Mouse (Mus musculus) MEL (cell line): ENCODE results near the gene Phyhipl.

ENCODE experiments used
- CTCF ChIP-seq, 3 experiments: IDR thresholded peaks in 2 of 3; conservative IDR thresholded peaks in 1 of 3; 2 replicates each; pipeline ENCODE4 v1.5.1; 2011 to 2012; ENCODE audit warnings: low read length in 3 of 3, low read depth in 2 of 3, mild to moderate bottlenecking in 2 of 3, improper control_type of control experiment in 1 of 3, inconsistent platforms in 1 of 3, mixed read lengths in 1 of 3, moderate library complexity in 1 of 3; ENCODE audit not compliant: control insufficient read depth in 1 of 3, insufficient read depth in 1 of 3, poor library complexity in 1 of 3, severe bottlenecking in 1 of 3
- E2F4 ChIP-seq: IDR thresholded peaks from 2 replicates; pipeline ENCODE4 v1.6.1; 2011; ENCODE audit warnings: low read depth, low read length, improper control_type of control experiment, borderline replicate concordance
- EP300 ChIP-seq, 2 experiments: IDR thresholded peaks; 2 replicates each; pipeline ENCODE4 v1.6.1; 2011; ENCODE audit warnings: improper control_type of control experiment in 2 of 2, low read length in 2 of 2, low read depth in 1 of 2, mild to moderate bottlenecking in 1 of 2
- KAT2A ChIP-seq: conservative IDR thresholded peaks from 2 replicates; pipeline ENCODE4 v1.6.1; 2012; ENCODE audit warnings: low read depth, low read length, improper control_type of control experiment, inconsistent platforms
- MAFK ChIP-seq: IDR thresholded peaks from 2 replicates; pipeline ENCODE4 v1.6.1; 2011; ENCODE audit warnings: low read depth, mild to moderate bottlenecking, low read length, improper control_type of control experiment, borderline replicate concordance
- MXI1 ChIP-seq: IDR thresholded peaks from 2 replicates; pipeline ENCODE4 v1.6.1; 2011; ENCODE audit warnings: mild to moderate bottlenecking, low read depth, low read length, improper control_type of control experiment
- MYC ChIP-seq: IDR thresholded peaks from 2 replicates; pipeline ENCODE4 v1.6.1; 2011; ENCODE audit warnings: low read depth, mild to moderate bottlenecking, low read length, improper control_type of control experiment, moderate library complexity
- POLR2A ChIP-seq, 2 experiments: IDR thresholded peaks; 2 replicates each; pipeline ENCODE4 v1.6.1; 2011 to 2012; ENCODE audit warnings: low read length in 2 of 2, mild to moderate bottlenecking in 2 of 2, control low read depth in 1 of 2, improper control_type of control experiment in 1 of 2, low read depth in 1 of 2, moderate library complexity in 1 of 2; ENCODE audit not compliant: control insufficient read depth in 1 of 2, insufficient read depth in 1 of 2, poor library complexity in 1 of 2
- RAD21 ChIP-seq: IDR thresholded peaks from 2 replicates; pipeline ENCODE4 v1.6.1; 2011; ENCODE audit warnings: mild to moderate bottlenecking, low read depth, low read length, improper control_type of control experiment
- TAL1 ChIP-seq: IDR thresholded peaks from 2 replicates; pipeline ENCODE4 v1.6.1; 2012; ENCODE audit warnings: mild to moderate bottlenecking, inconsistent platforms, low read length, moderate library complexity, mixed read lengths
- ZC3H11A ChIP-seq: IDR thresholded peaks from 2 replicates; pipeline ENCODE4 v1.6.1; 2012; ENCODE audit warnings: low read depth, mild to moderate bottlenecking, inconsistent platforms, low read length, improper control_type of control experiment

- no peak for TF ChIP-seq RAD21
- TF ChIP-seq EP300 (IDR thresholded peaks at IDR 0.05; ENCODE audit: low read depth in 1 of 2, low read length in 2 of 2) = no peak
- TF ChIP-seq MXI1 = no peak
- no peak for TF ChIP-seq E2F4
- TF ChIP-seq CTCF (IDR thresholded peaks at IDR 0.05 in 2 of 3, conservative IDR thresholded peaks at IDR 0.05 in 1 of 3; ENCODE audit: control insufficient read depth in 1 of 3, insufficient read depth in 1 of 3, low read depth in 2 of 3, low read length in 3 of 3, poor library complexity in 1 of 3, severe bottlenecking in 1 of 3) = no peak
- no peak for TF ChIP-seq ZC3H11A
- no peak for TF ChIP-seq MAFK
- no peak for TF ChIP-seq TAL1
- TF ChIP-seq KAT2A = no peak
- no peak for TF ChIP-seq POLR2A (IDR thresholded peaks at IDR 0.05; ENCODE audit: control insufficient read depth in 1 of 2, insufficient read depth in 1 of 2, low read depth in 1 of 2, low read length in 2 of 2, poor library complexity in 1 of 2)
- TF ChIP-seq MYC = no peak
These were observed 116.5 kb downstream of the Phyhipl start for GRCm38 (mm10) chr10:70539251-70539650.
